Mouse (Mus musculus): ENCODE data around the gene Gatd1. TPM values are rescaled to one million over a fixed set of nuclear protein-coding genes. Genes with fewer than 3 reads are reported as not detected.
"Not testable (repeated sequence)": the region's sequence is repeated elsewhere in the genome, so short reads cannot be mapped to it uniquely, and the experiment has no call there.

The Gatd1 gene
- total and polyA plus RNA-seq, 3 experiments, result 15.4 to 23.9 (median 22.6) TPM

DNA sequence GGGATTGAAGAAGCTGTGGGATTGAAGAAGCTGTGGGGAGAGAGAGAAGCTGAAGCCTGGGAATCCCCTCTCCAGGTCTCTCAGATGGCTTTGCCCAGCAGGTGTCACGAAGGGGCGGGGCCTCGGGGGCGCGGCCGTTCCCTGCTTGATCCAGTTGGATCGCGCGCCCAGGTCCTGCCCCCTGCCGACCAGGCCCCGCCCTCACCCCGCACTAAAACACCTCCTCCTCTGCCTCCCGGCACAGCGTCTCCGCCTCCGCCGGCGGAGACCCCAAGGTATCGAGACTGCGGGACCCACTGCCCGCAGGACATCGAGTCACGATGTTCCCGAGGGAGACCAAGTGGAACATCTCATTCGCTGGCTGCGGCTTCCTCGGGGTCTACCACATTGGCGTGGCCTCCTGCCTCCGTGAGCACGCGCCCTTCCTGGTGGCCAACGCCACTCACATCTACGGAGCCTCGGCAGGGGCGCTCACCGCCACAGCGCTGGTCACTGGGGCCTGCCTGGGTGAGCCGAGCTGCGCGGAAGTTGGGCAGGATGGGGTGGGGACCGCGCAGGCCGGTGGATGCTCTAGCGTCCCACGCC lies 41.1 kb upstream of the Gatd1 start, which contains the start of gene Pnpla2:
Gene Pnpla2, plus strand, starts transcription at position 232 of the 585 bp plus-strand sequence.
- DNase-seq (ENCODE audit: low spot score) (peak; percentile 83), ATAC-seq (ENCODE audit: extremely low read depth, insufficient number of reproducible peaks, low FRiP score, poor library complexity, severe bottlenecking) (peak; percentile 78)
- Histone ChIP-seq H3K4me1 (ENCODE audit: insufficient read depth, low read depth, low read length) (peaks cover 66% of the 10 kb centered on the region), H3K9me3 (replicated peaks) (no peaks in the 10 kb centered on the region), H3K27me3 (ENCODE audit: insufficient read depth, low read length) (no peaks in the 10 kb centered on the region; the same call in 1 of the 2 replicates), H3K36me3 (replicated peaks) (peaks cover 65% of the 10 kb centered on the region), H3K4me3 (ENCODE audit: low read depth, low read length) (peak within 1 kb of the TSS; percentile 86)
- TF ChIP-seq TAL1 (conservative IDR thresholded peaks at IDR 0.05; ENCODE audit: low read depth, low read length), result no peak
- TF ChIP-seq GATA1 (IDR thresholded peaks at IDR 0.05; ENCODE audit: borderline replicate concordance, low read length), result no peak
- no peak for TF ChIP-seq POLR2AphosphoS5 (IDR thresholded peaks at IDR 0.05; ENCODE audit: insufficient replicate concordance, low read depth, low read length)
- TF ChIP-seq GATA2 (IDR thresholded peaks at IDR 0.05; ENCODE audit: borderline replicate concordance, low read depth, low read length), result no peak
- no peak for TF ChIP-seq CTCF (IDR thresholded peaks at IDR 0.05; ENCODE audit: low read depth, low read length)

DNA sequence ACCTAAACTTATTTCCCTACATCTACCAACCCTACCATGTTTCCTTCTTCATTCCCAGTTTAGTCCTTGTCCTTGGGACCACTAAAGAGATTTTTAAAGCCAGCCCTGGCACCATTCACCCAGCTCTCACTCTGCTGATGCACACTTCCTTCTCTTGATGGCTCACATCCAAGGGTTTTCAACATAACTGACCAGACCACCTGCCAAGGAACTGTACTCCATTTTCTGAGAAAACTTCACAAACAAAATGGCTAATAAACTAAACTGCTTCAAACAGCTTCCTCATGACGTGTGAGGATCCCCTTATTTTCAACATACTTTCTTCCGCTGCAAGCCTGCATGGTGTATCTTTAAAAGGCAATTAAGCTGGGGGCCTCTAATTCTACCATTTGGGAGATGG lies 39.7 kb upstream of the Gatd1 start:
- H3K27me3 ChIP-seq (ENCODE audit: insufficient read depth, low read length), result no peaks in the 10 kb centered on the region
- no peaks in the 10 kb centered on the region for H3K9me3 ChIP-seq (replicated peaks)
- H3K4me3 ChIP-seq (ENCODE audit: low read depth, low read length), result no peak overlapping the region
- ATAC-seq (ENCODE audit: extremely low read depth, insufficient number of reproducible peaks, low FRiP score, poor library complexity, severe bottlenecking) (no peak), DNase-seq (ENCODE audit: low spot score) (no peak)
- TF ChIP-seq CTCF (IDR thresholded peaks at IDR 0.05; ENCODE audit: low read depth, low read length), result no peak
- no peak for TF ChIP-seq GATA2 (IDR thresholded peaks at IDR 0.05; ENCODE audit: borderline replicate concordance, low read depth, low read length)
- TF ChIP-seq POLR2AphosphoS5 (IDR thresholded peaks at IDR 0.05; ENCODE audit: insufficient replicate concordance, low read depth, low read length), result no peak
- TF ChIP-seq GATA1 (IDR thresholded peaks at IDR 0.05; ENCODE audit: borderline replicate concordance, low read length), result no peak
- no peak for TF ChIP-seq TAL1 (conservative IDR thresholded peaks at IDR 0.05; ENCODE audit: low read depth, low read length)
- H3K4me1 ChIP-seq (ENCODE audit: insufficient read depth, low read depth, low read length), result peaks cover 76% of the 10 kb centered on the region
- H3K36me3 ChIP-seq (replicated peaks), result peaks cover 62% of the 10 kb centered on the region

DNA sequence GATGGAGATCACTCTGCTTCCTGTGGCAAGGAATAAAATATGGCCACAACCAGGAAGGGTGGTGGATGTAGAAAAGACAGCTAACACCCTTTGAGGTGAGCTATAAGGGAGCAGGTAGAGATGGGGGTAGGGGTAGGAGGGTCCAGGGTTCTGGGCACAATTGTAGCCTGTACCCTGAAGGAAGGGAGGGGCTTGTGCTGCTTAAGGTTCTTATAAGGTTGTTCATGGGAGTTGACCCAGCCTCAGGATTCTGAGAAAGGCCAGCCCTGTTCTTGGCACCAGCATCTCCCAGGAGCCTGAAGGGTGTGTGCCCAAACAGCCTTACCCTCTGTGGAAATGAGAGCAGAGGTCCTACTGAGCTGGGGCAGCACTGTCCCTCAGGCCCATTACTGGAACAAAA lies 38.0 kb upstream of the Gatd1 start:
- peaks cover 69% of the 10 kb centered on the region for H3K4me1 ChIP-seq (ENCODE audit: insufficient read depth, low read depth, low read length)
- H3K36me3 ChIP-seq (replicated peaks), result peaks cover 55% of the 10 kb centered on the region
- ATAC-seq (ENCODE audit: extremely low read depth, insufficient number of reproducible peaks, low FRiP score, poor library complexity, severe bottlenecking), result no peak
- no peaks in the 10 kb centered on the region for H3K27me3 ChIP-seq (ENCODE audit: insufficient read depth, low read length)
- no peak overlapping the region for H3K4me3 ChIP-seq (ENCODE audit: low read depth, low read length)
- DNase-seq (ENCODE audit: low spot score), result no peak
- TF ChIP-seq POLR2AphosphoS5 (IDR thresholded peaks at IDR 0.05; ENCODE audit: insufficient replicate concordance, low read depth, low read length) (no peak), CTCF (IDR thresholded peaks at IDR 0.05; ENCODE audit: low read depth, low read length) (no peak), GATA1 (IDR thresholded peaks at IDR 0.05; ENCODE audit: borderline replicate concordance, low read length) (no peak), TAL1 (conservative IDR thresholded peaks at IDR 0.05; ENCODE audit: low read depth, low read length) (no peak), GATA2 (IDR thresholded peaks at IDR 0.05; ENCODE audit: borderline replicate concordance, low read depth, low read length) (no peak)
- H3K9me3 ChIP-seq (replicated peaks), result no peaks in the 10 kb centered on the region

DNA sequence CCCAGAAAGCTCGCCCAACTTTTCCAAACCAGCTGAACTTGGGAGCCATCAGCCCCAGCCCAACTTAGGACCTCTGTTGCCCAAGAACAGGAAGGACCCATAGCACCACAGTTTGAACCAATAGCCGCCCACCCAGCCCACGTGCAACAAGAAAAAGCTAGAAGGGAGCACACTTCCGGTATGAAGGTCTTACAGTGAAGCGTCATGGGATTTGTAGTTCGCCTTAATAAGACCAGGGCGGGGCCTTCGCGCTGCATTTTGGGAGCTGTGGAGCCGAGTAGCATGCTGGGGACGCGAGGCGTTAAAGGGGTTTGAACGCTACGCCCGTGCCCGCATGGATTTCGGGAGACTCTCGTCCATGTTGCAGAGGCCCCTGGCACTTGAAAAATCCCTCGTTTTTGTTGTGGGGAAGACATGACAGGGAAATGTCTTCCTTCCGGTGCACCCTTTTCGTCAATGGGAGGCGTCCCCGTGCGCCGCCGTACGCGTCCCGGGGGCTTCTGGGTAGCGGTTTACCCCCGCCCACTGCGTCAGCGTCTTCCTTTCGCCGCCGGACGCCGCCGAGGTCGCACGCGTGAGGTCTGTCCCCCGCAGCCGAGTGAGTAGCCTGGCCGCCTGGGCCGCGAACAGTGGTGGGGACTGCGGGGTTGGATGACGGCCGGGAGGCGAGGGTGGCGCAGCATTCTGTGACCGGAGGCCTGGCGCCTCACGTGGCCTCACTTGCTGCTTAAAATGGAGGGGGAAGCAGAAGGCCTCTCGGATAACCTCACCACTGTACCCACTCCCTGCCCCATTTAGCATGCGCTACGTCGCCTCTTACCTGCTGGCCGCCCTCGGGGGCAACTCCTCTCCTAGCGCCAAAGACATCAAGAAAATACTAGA lies 33.4 kb upstream of the Gatd1 start, which contains the start of gene Rplp2:
Gene Rplp2, plus strand, starts transcription at position 261 of the 882 bp plus-strand sequence.
- DNase-seq (ENCODE audit: low spot score), result peak; percentile 92
- TF ChIP-seq POLR2AphosphoS5 (IDR thresholded peaks at IDR 0.05; ENCODE audit: insufficient replicate concordance, low read depth, low read length) (peak; percentile 59; the same call in 1 of the 2 replicates), GATA2 (IDR thresholded peaks at IDR 0.05; ENCODE audit: borderline replicate concordance, low read depth, low read length) (no peak)
- no peaks in the 10 kb centered on the region for H3K9me3 ChIP-seq (replicated peaks)
- ATAC-seq (ENCODE audit: extremely low read depth, insufficient number of reproducible peaks, low FRiP score, poor library complexity, severe bottlenecking), result peak; percentile 85
- no peaks in the 10 kb centered on the region for H3K27me3 ChIP-seq (ENCODE audit: insufficient read depth, low read length)
- H3K4me3 ChIP-seq (ENCODE audit: low read depth, low read length), result peak within 1 kb of the TSS; percentile 81
- peaks cover 67% of the 10 kb centered on the region for H3K4me1 ChIP-seq (ENCODE audit: insufficient read depth, low read depth, low read length)
- H3K36me3 ChIP-seq (replicated peaks), result peaks cover 52% of the 10 kb centered on the region

DNA sequence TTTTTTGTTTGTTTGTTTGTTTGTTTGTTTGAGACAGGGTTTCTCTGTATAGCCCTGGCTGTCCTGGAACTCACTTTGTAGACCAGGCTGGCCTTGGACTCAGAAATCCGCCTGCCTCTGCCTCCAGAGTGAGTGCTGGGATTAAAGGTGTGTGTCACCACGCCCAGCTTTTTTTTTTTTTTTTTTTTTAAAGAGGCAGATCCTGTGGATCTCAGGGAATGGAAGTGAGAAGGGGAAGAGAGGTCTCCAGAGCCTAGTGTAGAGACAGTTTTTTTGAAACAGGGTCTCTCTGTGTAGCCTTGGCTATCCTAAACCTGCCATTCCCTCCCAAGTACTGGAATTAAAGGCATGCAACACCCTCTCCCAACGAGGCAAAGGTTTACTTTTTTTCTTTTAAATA lies 32.4 kb upstream of the Gatd1 start:
- H3K9me3 ChIP-seq (replicated peaks); ATAC-seq (ENCODE audit: extremely low read depth, insufficient number of reproducible peaks, low FRiP score, poor library complexity, severe bottlenecking); H3K27me3 ChIP-seq (ENCODE audit: insufficient read depth, low read length); DNase-seq (ENCODE audit: low spot score); H3K4me3 ChIP-seq (ENCODE audit: low read depth, low read length): not testable (repeated sequence)
- H3K36me3 ChIP-seq (replicated peaks), result peaks cover 52% of the 10 kb centered on the region
- H3K4me1 ChIP-seq (ENCODE audit: insufficient read depth, low read depth, low read length), result peaks cover 68% of the 10 kb centered on the region

DNA sequence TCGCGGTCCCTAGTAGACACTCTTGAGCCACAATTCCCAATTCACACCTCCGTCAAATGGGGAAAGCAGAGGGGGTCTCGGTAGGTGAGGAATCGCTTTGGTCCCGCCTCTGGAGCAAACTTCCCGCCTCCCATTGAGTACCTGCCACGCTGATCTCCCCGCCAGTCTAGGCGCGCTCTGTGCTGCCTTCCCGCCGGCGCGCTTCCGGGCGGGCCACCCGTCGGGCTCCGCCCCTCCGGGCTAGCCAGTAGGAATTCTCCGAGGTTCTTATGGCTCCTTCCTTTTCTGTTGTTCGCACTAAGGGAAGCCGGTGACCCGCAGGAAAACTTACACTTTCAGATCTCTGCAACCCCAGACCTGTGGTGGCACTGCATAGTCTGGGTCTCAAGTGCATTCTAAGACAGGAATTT lies 29.9 kb upstream of the Gatd1 start, which contains the start of gene Pidd1:
Gene Pidd1, minus strand, starts transcription at position 198 of the 410 bp plus-strand sequence.
- TF ChIP-seq GATA1 (IDR thresholded peaks at IDR 0.05; ENCODE audit: borderline replicate concordance, low read length), result no peak
- no peak for TF ChIP-seq CTCF (IDR thresholded peaks at IDR 0.05; ENCODE audit: low read depth, low read length)
- TF ChIP-seq POLR2AphosphoS5 (IDR thresholded peaks at IDR 0.05; ENCODE audit: insufficient replicate concordance, low read depth, low read length), result no peak
- TF ChIP-seq GATA2 (IDR thresholded peaks at IDR 0.05; ENCODE audit: borderline replicate concordance, low read depth, low read length), result no peak
- TF ChIP-seq TAL1 (conservative IDR thresholded peaks at IDR 0.05; ENCODE audit: low read depth, low read length), result no peak
- peak within 1 kb of the TSS; percentile 75 for H3K4me3 ChIP-seq (ENCODE audit: low read depth, low read length)
- no peaks in the 10 kb centered on the region; the same call in 1 of the 2 replicates for H3K27me3 ChIP-seq (ENCODE audit: insufficient read depth, low read length)
- peaks cover 55% of the 10 kb centered on the region for H3K36me3 ChIP-seq (replicated peaks)
- peaks cover 69% of the 10 kb centered on the region for H3K4me1 ChIP-seq (ENCODE audit: insufficient read depth, low read depth, low read length)
- ATAC-seq (ENCODE audit: extremely low read depth, insufficient number of reproducible peaks, low FRiP score, poor library complexity, severe bottlenecking) (peak; percentile 15; the same call in 1 of the 2 replicates), DNase-seq (ENCODE audit: low spot score) (peak; percentile 88)
- H3K9me3 ChIP-seq (replicated peaks), result no peaks in the 10 kb centered on the region
